Mouse (Mus musculus): ENCODE measurements around the gene Gm20852. TPM values are rescaled to one million over a fixed set of nuclear protein-coding genes. Genes with fewer than 3 reads are reported as not detected.
"Not testable (repeated sequence)": the region's sequence is repeated elsewhere in the genome, so short reads cannot be mapped to it uniquely, and the experiment has no call there.

The Gm20852 gene
- not detected in 2 replicates for polyA plus RNA-seq (2015; fragmentation: Nextera tagmentation; extraction: Ambion mirVana)

DNA sequence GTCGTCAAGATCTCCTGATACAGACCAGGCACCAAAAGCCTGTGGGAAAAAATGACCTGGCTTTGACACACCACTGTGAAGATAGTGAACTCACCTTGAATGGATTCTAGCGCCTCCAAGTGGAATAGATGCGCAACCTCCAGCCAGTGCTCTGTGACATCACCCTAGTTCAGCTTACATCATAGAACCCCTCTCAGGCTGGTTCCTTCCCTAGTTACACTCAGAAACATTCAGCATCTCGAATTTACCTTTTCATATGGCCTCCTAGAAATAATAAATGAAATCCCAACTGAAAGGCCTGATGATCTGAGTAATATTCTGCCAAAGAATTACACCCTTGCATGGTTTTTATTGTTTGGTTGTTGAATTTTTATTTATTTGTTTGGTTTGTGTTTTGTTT lies at the start of gene Gm20852:
TSS of gene Gm20852 (minus strand) at position 101 of the 400 bp plus-strand sequence.
- not testable (repeated sequence) for H3K27ac ChIP-seq; H3K9me3 ChIP-seq; ATAC-seq (ENCODE audit: low FRiP score); H3K27me3 ChIP-seq; H3K4me3 ChIP-seq; H3K4me2 ChIP-seq; H3K4me1 ChIP-seq (replicated peaks); H3K36me3 ChIP-seq; H3K9ac ChIP-seq
- no CpG with 5 or more reads among the region's 4 CpGs for WGBS
